Mouse (Mus musculus) adrenal gland, adult 10 weeks (tissue): Measurements from ENCODE around the gene Gpsm3. TPM values are rescaled to one million over a fixed set of nuclear protein-coding genes. Genes with fewer than 3 reads are reported as not detected.

Source experiments
- polyA plus RNA-seq: library from polyadenylated mRNA; stranded (reverse); fragments of 350-450 nt; fragmentation: Illumina TruSeq; extraction: RNeasy Lipid Tissue Mini Kit (QIAGEN cat#74804); gene quantifications from one replicate; pipeline ENCODE4 v1.2.3, GENCODE M21; 2014; ENCODE audit warnings: low read depth, low replicate concordance

Gpsm3 gene
- not detected for polyA plus RNA-seq

GRCm38 (mm10) chr17:34589681-34590101 lies at the start of gene Gpsm3:
Gpsm3 (plus strand) TSS chr17:34589806.

GRCm38 (mm10) chr17:34564003-34564421 lies 25.6 kb upstream of the Gpsm3 start, which contains the start of gene Notch4:
Notch4 (plus strand) TSS chr17:34564268.

GRCm38 (mm10) chr17:34591029-34591993 lies 1.7 kb downstream of the Gpsm3 start, which contains the start of gene Pbx2:
Pbx2 (plus strand) TSS chr17:34591266.

GRCm38 (mm10) chr17:34597566-34598095 lies 8.0 kb downstream of the Gpsm3 start, which contains the start of gene Ager:
Ager (plus strand) TSS chr17:34597862.

GRCm38 (mm10) chr17:34603375-34604060 lies 13.9 kb downstream of the Gpsm3 start, which contains the start of gene Rnf5:
Rnf5 (minus strand) TSS chr17:34603690.

GRCm38 (mm10) chr17:34604061-34604508 lies 14.5 kb downstream of the Gpsm3 start, which contains the start of gene Agpat1:
Agpat1 (plus strand) TSS chr17:34604262.

GRCm38 (mm10) chr17:34615871-34616270 lies 26.3 kb downstream of the Gpsm3 start, which contains the start of gene Egfl8:
Egfl8 (minus strand) TSS chr17:34615971.

GRCm38 (mm10) chr17:34627943-34628643 lies 38.5 kb downstream of the Gpsm3 start, which contains the start of gene Ppt2:
Ppt2 (minus strand) TSS chr17:34628510.

GRCm38 (mm10) chr17:34629221-34629751 lies 39.7 kb downstream of the Gpsm3 start, which contains the start of gene Prrt1:
Prrt1 (plus strand) TSS chr17:34629533.

Other genes with a start within 250 kb of the Gpsm3 start
- gene Btnl2, start 235.0 kb upstream of the Gpsm3 start, polyA plus RNA-seq, result not detected
- not detected for gene Btnl1, start 212.7 kb upstream of the Gpsm3 start, polyA plus RNA-seq
- 3.4 TPM for gene BC051142, start 191.0 kb upstream of the Gpsm3 start, polyA plus RNA-seq
- not detected for gene Btnl4, start 112.5 kb upstream of the Gpsm3 start, polyA plus RNA-seq
- gene Btnl6, start 72.5 kb upstream of the Gpsm3 start, polyA plus RNA-seq, result not detected
- gene Notch4, start 25.5 kb upstream of the Gpsm3 start, polyA plus RNA-seq, result 1.3 TPM
- gene Pbx2, start 1.5 kb downstream of the Gpsm3 start, polyA plus RNA-seq, result 14.3 TPM
- gene Ager, start 8.1 kb downstream of the Gpsm3 start, polyA plus RNA-seq, result not detected
- gene Rnf5, start 13.9 kb downstream of the Gpsm3 start, polyA plus RNA-seq, result 60.1 TPM
- 3.4 TPM for gene Agpat1, start 14.5 kb downstream of the Gpsm3 start, polyA plus RNA-seq
- gene Egfl8, start 26.2 kb downstream of the Gpsm3 start, polyA plus RNA-seq, result not detected
- gene Ppt2, start 38.7 kb downstream of the Gpsm3 start, polyA plus RNA-seq, result 5.6 TPM
- gene Prrt1, start 39.7 kb downstream of the Gpsm3 start, polyA plus RNA-seq, result 3.4 TPM
- gene Fkbpl, start 55.0 kb downstream of the Gpsm3 start, polyA plus RNA-seq, result 4.7 TPM
- gene Atf6b, start 57.3 kb downstream of the Gpsm3 start, polyA plus RNA-seq, result 2.6 TPM
- 0.17 TPM for gene Tnxb, start 80.7 kb downstream of the Gpsm3 start, polyA plus RNA-seq
- gene C4b, start 154.1 kb downstream of the Gpsm3 start, polyA plus RNA-seq, result 9.4 TPM
- gene Cyp21a1, start 214.8 kb downstream of the Gpsm3 start, polyA plus RNA-seq, result 560 TPM
- gene Stk19, start 247.1 kb downstream of the Gpsm3 start, polyA plus RNA-seq, result 11.5 TPM
- gene Dxo, start 247.2 kb downstream of the Gpsm3 start, polyA plus RNA-seq, result 3.9 TPM